Mouse (Mus musculus) forebrain, embryonic 10.5 days (tissue): ENCODE results near the gene Ccdc85b. TPM values are rescaled to one million over a fixed set of nuclear protein-coding genes. Genes with fewer than 3 reads are reported as not detected.
"Not testable (repeated sequence)": the region's sequence is repeated elsewhere in the genome, so short reads cannot be mapped to it uniquely, and the experiment has no call there.

ENCODE experiments used
- DNase-seq: peaks from one replicate; pipeline ENCODE4 v3.0.0-alpha.2; 2017; ENCODE audit warnings: low spot score; ENCODE audit errors: extremely low spot score
- H3K27ac ChIP-seq: fragments of 300-500 bp; sonication (generic); 2 replicates; pipeline ENCODE4 v1.5.1; 2016; ENCODE audit warnings: mild to moderate bottlenecking
- H3K27me3 ChIP-seq: fragments of 300-500 bp; sonication (generic); 2 replicates; pipeline ENCODE4 v1.6.1; 2016; ENCODE audit warnings: mild to moderate bottlenecking; ENCODE audit not compliant: poor library complexity, severe bottlenecking
- H3K36me3 ChIP-seq: fragments of 300-500 bp; sonication (generic); replicated peaks from 2 replicates; pipeline ENCODE4 v1.6.1; 2016; ENCODE audit warnings: mild to moderate bottlenecking, moderate library complexity
- H3K4me1 ChIP-seq: fragments of 300-500 bp; sonication (generic); 2 replicates; pipeline ENCODE4 v1.6.1; 2016
- H3K4me3 ChIP-seq: fragments of 300-500 bp; sonication (generic); 2 replicates; pipeline ENCODE4 v1.5.1; 2016; ENCODE audit warnings: mild to moderate bottlenecking, moderate library complexity
- H3K9me3 ChIP-seq: fragments of 300-500 bp; sonication (generic); 2 replicates; pipeline ENCODE4 v1.6.1; 2016; ENCODE audit warnings: mild to moderate bottlenecking, moderate library complexity
- WGBS: fragments of 180-500 bp; shearing (Covaris S2); methylation state at CpG from one replicate; pipeline ENCODE4 v1.1.7; 2016; 5-methylcytosine and 5-hydroxymethylcytosine counted together
- polyA plus RNA-seq: library from polyadenylated mRNA; unstranded; fragments of >200 nt; fragmentation: Nextera tagmentation; extraction: Ambion mirVana; gene quantifications from 2 replicates; pipeline ENCODE4 v1.2.1, GENCODE M21; 2016

The Ccdc85b gene
- polyA plus RNA-seq, 1 experiment from 2014 or later: 6.7 TPM

GRCm38 (mm10) chr19:5410641-5411040 is 47.1 kb downstream of the Ccdc85b start:
- no peak for DNase-seq
- no peaks in the 10 kb centered on the region for H3K36me3 ChIP-seq
- H3K27me3 ChIP-seq: no peaks in the 10 kb centered on the region
- H3K4me3 ChIP-seq: no peak overlapping the region
- 83% methylated on average over 5 of the region's 5 CpGs for WGBS
- H3K27ac ChIP-seq: no peak overlapping the region
- H3K9me3 ChIP-seq: no peaks in the 10 kb centered on the region
- H3K4me1 ChIP-seq: peaks cover 20% of the 10 kb centered on the region

GRCm38 (mm10) chr19:5409068-5409467 is 48.6 kb downstream of the Ccdc85b start:
- Histone ChIP-seq H3K4me3 (no peak overlapping the region), H3K27me3 (no peaks in the 10 kb centered on the region), H3K36me3 (no peaks in the 10 kb centered on the region), H3K4me1 (peaks cover 21% of the 10 kb centered on the region), H3K27ac (no peak overlapping the region), H3K9me3 (no peaks in the 10 kb centered on the region)
- WGBS: 74% methylated on average over 5 of the region's 5 CpGs
- no peak for DNase-seq

- no peak for DNase-seq
- Histone ChIP-seq H3K4me3 (peak overlapping the region; percentile 60; the same call in 1 of the 2 replicates), H3K9me3 (no peaks in the 10 kb centered on the region), H3K27ac (no peak overlapping the region), H3K27me3 (no peaks in the 10 kb centered on the region), H3K4me1 (peaks cover 21% of the 10 kb centered on the region), H3K36me3 (no peaks in the 10 kb centered on the region)
- 93% methylated on average over 13 of the region's 13 CpGs for WGBS
Observed at GRCm38 (mm10) chr19:5408057-5409001, 49.4 kb downstream of the Ccdc85b start.

GRCm38 (mm10) chr19:5407133-5407532 is 50.6 kb downstream of the Ccdc85b start:
- Histone ChIP-seq H3K4me1 (peaks cover 21% of the 10 kb centered on the region), H3K4me3 (peak overlapping the region; percentile 60), H3K27me3 (no peaks in the 10 kb centered on the region), H3K27ac (peak overlapping the region; percentile 89), H3K36me3 (no peaks in the 10 kb centered on the region), H3K9me3 (no peaks in the 10 kb centered on the region)
- 16% methylated on average over 7 of the region's 7 CpGs for WGBS
- DNase-seq: peak; percentile 53

GRCm38 (mm10) chr19:5406531-5407126 is 51.1 kb downstream of the Ccdc85b start:
- WGBS: 13% methylated on average over 24 of the region's 25 CpGs
- peak; percentile 54 for DNase-seq

GRCm38 (mm10) chr19:5405924-5406323 is 51.8 kb downstream of the Ccdc85b start:
- Histone ChIP-seq H3K9me3 (no peaks in the 10 kb centered on the region), H3K27ac (peak overlapping the region; percentile 84), H3K4me1 (peaks cover 18% of the 10 kb centered on the region), H3K4me3 (peak overlapping the region; percentile 60), H3K27me3 (no peaks in the 10 kb centered on the region), H3K36me3 (no peaks in the 10 kb centered on the region)
- DNase-seq: no peak
- WGBS: 39% methylated on average over 7 of the region's 7 CpGs

More at GRCm38 (mm10) chr19:5406531-5407126, 51.1 kb downstream of the Ccdc85b start:
- Histone ChIP-seq H3K4me3 (peak overlapping the region; percentile 60), H3K27ac (peak overlapping the region; percentile 89), H3K4me1 (peaks cover 18% of the 10 kb centered on the region)
- not testable (repeated sequence) for H3K27me3 ChIP-seq, H3K9me3 ChIP-seq, H3K36me3 ChIP-seq

Other genes starting within 250 kb of the Ccdc85b start
- 21.3 and 22.7 TPM in 2 replicates for gene Pacs1, start 184.8 kb downstream of the Ccdc85b start, polyA plus RNA-seq
- 458 and 482 TPM in 2 replicates for gene Sf3b2, start 162.4 kb downstream of the Ccdc85b start, polyA plus RNA-seq
- 10.3 and 12.1 TPM in 2 replicates for gene Gal3st3, start 159.6 kb downstream of the Ccdc85b start, polyA plus RNA-seq
- not detected in 2 replicates for gene Catsper1, start 122.2 kb downstream of the Ccdc85b start, polyA plus RNA-seq
- gene Cst6, start 108.3 kb downstream of the Ccdc85b start, polyA plus RNA-seq: 0.56 TPM in 1 of 2 replicates, not detected in the other
- gene Eif1ad, start 91.2 kb downstream of the Ccdc85b start, polyA plus RNA-seq: 90.6 and 95.3 TPM in 2 replicates
- gene Banf1, start 90.7 kb downstream of the Ccdc85b start, polyA plus RNA-seq: 614 and 621 TPM in 2 replicates
- 96.6 and 97.6 TPM in 2 replicates for gene Sart1, start 69.2 kb downstream of the Ccdc85b start, polyA plus RNA-seq
- gene Tsga10ip, start 55.4 kb downstream of the Ccdc85b start, polyA plus RNA-seq: not detected in 2 replicates
- 198 and 208 TPM in 2 replicates for gene Drap1, start 32.9 kb downstream of the Ccdc85b start, polyA plus RNA-seq
- gene AI837181, start 32.8 kb downstream of the Ccdc85b start, polyA plus RNA-seq: 42.2 and 42.3 TPM in 2 replicates
- gene Fosl1, start 10.3 kb downstream of the Ccdc85b start, polyA plus RNA-seq: not detected in 2 replicates
- gene Fibp, start 2.7 kb upstream of the Ccdc85b start, polyA plus RNA-seq: 93.1 TPM in 2 replicates
- 1.1 and 1.4 TPM in 2 replicates for gene Ctsw, start 10.6 kb upstream of the Ccdc85b start, polyA plus RNA-seq
- gene Efemp2, start 16.1 kb upstream of the Ccdc85b start, polyA plus RNA-seq: 46.9 and 50.9 TPM in 2 replicates
- gene Mus81, start 30.5 kb upstream of the Ccdc85b start, polyA plus RNA-seq: 40.9 and 42.9 TPM in 2 replicates
- 2,991 and 3,010 TPM in 2 replicates for gene Cfl1, start 32.6 kb upstream of the Ccdc85b start, polyA plus RNA-seq
- not detected in 2 replicates for gene 1700020D05Rik, start 45.9 kb upstream of the Ccdc85b start, polyA plus RNA-seq
- 7.0 and 7.9 TPM in 2 replicates for gene Snx32, start 52.6 kb upstream of the Ccdc85b start, polyA plus RNA-seq
- gene Ovol1, start 102.8 kb upstream of the Ccdc85b start, polyA plus RNA-seq: 0.37 and 0.52 TPM in 2 replicates
- 2.0 TPM in 2 replicates for gene Ap5b1, start 110.1 kb upstream of the Ccdc85b start, polyA plus RNA-seq
- gene Rnaseh2c, start 144.0 kb upstream of the Ccdc85b start, polyA plus RNA-seq: 187 and 200 TPM in 2 replicates
- gene Kat5, start 152.3 kb upstream of the Ccdc85b start, polyA plus RNA-seq: 64.9 and 67.9 TPM in 2 replicates
- 30.3 and 31.2 TPM in 2 replicates for gene Rela, start 179.6 kb upstream of the Ccdc85b start, polyA plus RNA-seq
- gene Sipa1, start 205.8 kb upstream of the Ccdc85b start, polyA plus RNA-seq: 20.9 and 21.1 TPM in 2 replicates
- 26.3 and 30.1 TPM in 2 replicates for gene Map3k11, start 230.8 kb upstream of the Ccdc85b start, polyA plus RNA-seq
- gene Pcnx3, start 231.0 kb upstream of the Ccdc85b start, polyA plus RNA-seq: 26.8 and 27.1 TPM in 2 replicates
- gene Kcnk7, start 246.5 kb upstream of the Ccdc85b start, polyA plus RNA-seq: 0.19 TPM in 1 of 2 replicates, not detected in the other